Mouse (Mus musculus) stomach, embryonic 14.5 days (tissue): ENCODE measurements at regions not wholly inside any gene's neighbourhood (a gene's known extent, or its start where the extent isn't known, plus 50 kb on each side); places are given as distances from the start of the nearest gene placed in this dataset.

Source experiments
- ATAC-seq: fragments of 200-750 bp; cut with Nextera tagmentation; 2 replicates; pipeline ENCODE4 v1.8.0; 2017; ENCODE audit warnings: low read depth, moderate TSS enrichment; ENCODE audit not compliant: insufficient number of reproducible peaks, insufficient read depth, low FRiP score
- H3K27ac ChIP-seq: fragments of 300-500 bp; sonication (generic); 2 replicates; pipeline ENCODE4 v1.5.1; 2014; ENCODE audit warnings: mild to moderate bottlenecking, low read length, moderate library complexity, mixed read lengths
- H3K27me3 ChIP-seq: fragments of 300-500 bp; sonication (generic); 2 replicates; pipeline ENCODE4 v1.6.1; 2014; ENCODE audit warnings: low read length, control low read depth, mixed read lengths; ENCODE audit not compliant: control insufficient read depth, insufficient read depth
- H3K36me3 ChIP-seq: fragments of 300-500 bp; sonication (generic); 2 replicates; pipeline ENCODE4 v1.6.1; 2014; ENCODE audit warnings: mild to moderate bottlenecking, control low read depth, low read length, moderate library complexity, mixed read lengths; ENCODE audit not compliant: control insufficient read depth, insufficient read depth
- H3K4me1 ChIP-seq: fragments of 300-500 bp; sonication (generic); 2 replicates; pipeline ENCODE4 v1.6.1; 2014; ENCODE audit warnings: low read length, control low read depth, mixed read lengths; ENCODE audit not compliant: control insufficient read depth, insufficient read depth
- H3K4me2 ChIP-seq: fragments of 300-500 bp; sonication (generic); replicated peaks from 2 replicates; pipeline ENCODE4 v1.6.1; 2014; ENCODE audit warnings: low read depth, low read length, control low read depth
- H3K4me3 ChIP-seq: fragments of 300-500 bp; sonication (generic); 2 replicates; pipeline ENCODE4 v1.5.1; 2014; ENCODE audit warnings: low read depth, low read length, control low read depth
- H3K9ac ChIP-seq: fragments of 300-500 bp; sonication (generic); replicated peaks from 2 replicates; pipeline ENCODE4 v1.6.1; 2014; ENCODE audit warnings: low read depth, mild to moderate bottlenecking, control low read depth, low read length, moderate library complexity, mixed read lengths
- H3K9me3 ChIP-seq: fragments of 300-500 bp; sonication (generic); 2 replicates; pipeline ENCODE4 v1.6.1; 2016; ENCODE audit warnings: low read depth, low read length, control low read depth; ENCODE audit not compliant: control insufficient read depth
- WGBS: fragments of 180-500 bp; shearing (Covaris S2); extraction: QIAGEN DNeasy Blood & Tissue Kit; methylation state at CpG from one replicate; pipeline ENCODE4 v1.1.7; 2014; 5-methylcytosine and 5-hydroxymethylcytosine counted together

- Histone ChIP-seq H3K27me3 (no peaks in the 10 kb centered on the region), H3K27ac (no peak overlapping the region), H3K9ac (no peak overlapping the region), H3K4me1 (0 out of 2 replicates have a peak, but pooled peaks cover 4% of the 10 kb centered on the region), H3K36me3 (no peaks in the 10 kb centered on the region), H3K4me3 (no peak overlapping the region), H3K9me3 (no peaks in the 10 kb centered on the region), H3K4me2 (no peak overlapping the region)
- 61% methylated on average over 6 of the region's 6 CpGs for WGBS
- no peak; the same call in 1 of the 2 replicates for ATAC-seq
Observed at GRCm38 (mm10) chr7:77855653-77856239, 882.1 kb downstream of the Ntrk3 start.

- no peak for ATAC-seq
- Histone ChIP-seq H3K27me3 (no peaks in the 10 kb centered on the region), H3K4me3 (no peak overlapping the region), H3K27ac (no peak overlapping the region), H3K9ac (no peak overlapping the region), H3K9me3 (no peaks in the 10 kb centered on the region), H3K4me2 (no peak overlapping the region), H3K36me3 (no peaks in the 10 kb centered on the region), H3K4me1 (0 out of 2 replicates have a peak, but pooled peaks cover 4% of the 10 kb centered on the region)
- 80% methylated on average over 2 of the region's 2 CpGs for WGBS
Observed at GRCm38 (mm10) chr7:77855077-77855476, 882.7 kb downstream of the Ntrk3 start.

GRCm38 (mm10) chr7:77824261-77824959 lies 913.4 kb downstream of the Ntrk3 start:
- H3K36me3 ChIP-seq: no peaks in the 10 kb centered on the region
- no peak overlapping the region for H3K9ac ChIP-seq
- H3K4me2 ChIP-seq: no peak overlapping the region
- no peak overlapping the region for H3K27ac ChIP-seq
- no peaks in the 10 kb centered on the region for H3K4me1 ChIP-seq
- no peaks in the 10 kb centered on the region for H3K27me3 ChIP-seq
- 91% methylated on average over 6 of the region's 6 CpGs for WGBS
- no peak overlapping the region for H3K4me3 ChIP-seq
- no peak for ATAC-seq
- H3K9me3 ChIP-seq: no peaks in the 10 kb centered on the region

- H3K9me3 ChIP-seq: no peaks in the 10 kb centered on the region
- H3K9ac ChIP-seq: no peak overlapping the region
- no peak overlapping the region for H3K4me2 ChIP-seq
- 1% methylated on average over 2 of the region's 2 CpGs for WGBS
- no peak for ATAC-seq
- H3K4me3 ChIP-seq: no peak overlapping the region
- H3K27ac ChIP-seq: no peak overlapping the region
- no peaks in the 10 kb centered on the region for H3K27me3 ChIP-seq
- no peaks in the 10 kb centered on the region for H3K4me1 ChIP-seq
- no peaks in the 10 kb centered on the region for H3K36me3 ChIP-seq
Observed at GRCm38 (mm10) chr7:77812052-77812903, 925.5 kb downstream of the Ntrk3 start.

GRCm38 (mm10) chr7:77786801-77787200 lies 951.0 kb downstream of the Ntrk3 start:
- H3K27ac ChIP-seq: no peak overlapping the region
- ATAC-seq: no peak

GRCm38 (mm10) chr7:77771711-77772449 lies 965.9 kb downstream of the Ntrk3 start:
- peak; percentile 71; the same call in 1 of the 2 replicates for ATAC-seq
- H3K36me3 ChIP-seq: no peaks in the 10 kb centered on the region
- H3K27ac ChIP-seq: no peak overlapping the region
- WGBS: 60% methylated on average over 11 of the region's 11 CpGs
- no peaks in the 10 kb centered on the region for H3K9me3 ChIP-seq
- H3K9ac ChIP-seq: no peak overlapping the region
- no peaks in the 10 kb centered on the region for H3K4me1 ChIP-seq
- no peaks in the 10 kb centered on the region for H3K27me3 ChIP-seq
- H3K4me3 ChIP-seq: no peak overlapping the region
- no peak overlapping the region for H3K4me2 ChIP-seq

More at GRCm38 (mm10) chr7:77786801-77787200, 951.0 kb downstream of the Ntrk3 start:
- H3K4me2 ChIP-seq: no peak overlapping the region
- H3K4me3 ChIP-seq: no peak overlapping the region
- H3K36me3 ChIP-seq: no peaks in the 10 kb centered on the region
- WGBS: 76% methylated on average over 2 of the region's 2 CpGs
- no peaks in the 10 kb centered on the region for H3K27me3 ChIP-seq
- H3K9me3 ChIP-seq: no peaks in the 10 kb centered on the region
- H3K9ac ChIP-seq: no peak overlapping the region
- no peaks in the 10 kb centered on the region for H3K4me1 ChIP-seq

GRCm38 (mm10) chr7:77738996-77739765 lies 998.6 kb downstream of the Ntrk3 start:
- Histone ChIP-seq H3K9ac (no peak overlapping the region), H3K27ac (no peak overlapping the region), H3K4me1 (no peaks in the 10 kb centered on the region), H3K4me2 (no peak overlapping the region), H3K27me3 (no peaks in the 10 kb centered on the region), H3K4me3 (no peak overlapping the region), H3K9me3 (no peaks in the 10 kb centered on the region), H3K36me3 (no peaks in the 10 kb centered on the region)
- WGBS: 69% methylated on average over 4 of the region's 4 CpGs
- no peak for ATAC-seq
